Mouse (Mus musculus) kidney, embryonic 16.5 days (tissue): Measurements from ENCODE around the gene Ptrhd1. TPM values are rescaled to one million over a fixed set of nuclear protein-coding genes. Genes with fewer than 3 reads are reported as not detected.
"Not testable (repeated sequence)": the region's sequence is repeated elsewhere in the genome, so short reads cannot be mapped to it uniquely, and the experiment has no call there.

Experiments
- ATAC-seq: fragments of 200-750 bp; cut with Nextera tagmentation; 2 replicates; pipeline ENCODE4 v1.8.0; 2017; ENCODE audit warnings: moderate TSS enrichment; ENCODE audit not compliant: low FRiP score, low TSS enrichment
- H3K27ac ChIP-seq: fragments of 300-500 bp; sonication (generic); 2 replicates; pipeline ENCODE4 v1.5.1; 2014; ENCODE audit warnings: low read length
- H3K27me3 ChIP-seq: fragments of 300-500 bp; sonication (generic); 2 replicates; pipeline ENCODE4 v1.6.1; 2014; ENCODE audit warnings: low read length, control low read depth, mixed read lengths; ENCODE audit not compliant: insufficient read depth
- H3K36me3 ChIP-seq: fragments of 300-500 bp; sonication (generic); 2 replicates; pipeline ENCODE4 v1.6.1; 2014; ENCODE audit warnings: low read length, control low read depth, mixed read lengths; ENCODE audit not compliant: insufficient read depth
- H3K4me1 ChIP-seq: fragments of 300-500 bp; sonication (generic); 2 replicates; pipeline ENCODE4 v1.6.1; 2014; ENCODE audit warnings: low read length, control low read depth, mixed read lengths; ENCODE audit not compliant: insufficient read depth
- H3K4me2 ChIP-seq: fragments of 300-500 bp; sonication (generic); replicated peaks from 2 replicates; pipeline ENCODE4 v1.6.1; 2014; ENCODE audit warnings: low read depth, low read length
- H3K4me3 ChIP-seq: fragments of 300-500 bp; sonication (generic); 2 replicates; pipeline ENCODE4 v1.5.1; 2014; ENCODE audit warnings: mild to moderate bottlenecking, low read length
- H3K9ac ChIP-seq: fragments of 300-500 bp; sonication (generic); replicated peaks from 2 replicates; pipeline ENCODE4 v1.6.1; 2014; ENCODE audit warnings: low read length
- H3K9me3 ChIP-seq: fragments of 300-500 bp; sonication (generic); 2 replicates; pipeline ENCODE4 v1.6.1; 2016; ENCODE audit warnings: low read length, control low read depth
- WGBS: fragments of 180-500 bp; shearing (Covaris S2); extraction: QIAGEN DNeasy Blood & Tissue Kit; methylation state at CpG from one replicate; pipeline ENCODE4 v1.1.7; 2014; 5-methylcytosine and 5-hydroxymethylcytosine counted together
- polyA plus RNA-seq: library from polyadenylated mRNA; unstranded; fragments of >200 nt; fragmentation: Nextera tagmentation; extraction: Ambion mirVana; gene quantifications from 2 replicates; pipeline ENCODE4 v1.2.1, GENCODE M21; 2015

Ptrhd1 gene
- polyA plus RNA-seq, 1 experiment from 2014 or later: 7.1 TPM

DNA sequence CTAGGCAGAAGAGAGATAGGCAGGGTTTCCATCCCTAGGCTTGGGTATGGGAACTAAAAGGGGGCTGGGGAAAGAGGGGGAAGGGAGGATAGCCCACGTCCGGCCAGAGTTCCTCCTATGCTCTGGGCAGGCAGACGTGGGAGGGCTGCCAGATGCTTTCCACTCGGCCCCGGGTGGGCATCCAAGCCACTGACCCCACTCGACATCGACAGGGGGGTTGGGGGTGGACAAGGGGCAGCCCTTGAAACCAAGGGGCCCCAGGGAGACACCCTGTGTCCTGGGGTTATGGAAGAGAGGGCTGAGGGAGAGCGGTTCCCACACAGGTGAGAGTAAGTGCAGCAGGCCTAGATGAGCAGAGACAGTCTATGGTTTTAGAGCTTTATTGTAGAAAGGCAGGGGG lies 6.5 kb downstream of the Ptrhd1 start:
- not testable (repeated sequence) for H3K4me2 ChIP-seq, H3K36me3 ChIP-seq, H3K4me3 ChIP-seq, ATAC-seq, H3K27me3 ChIP-seq, H3K27ac ChIP-seq, H3K9me3 ChIP-seq, H3K4me1 ChIP-seq, H3K9ac ChIP-seq
- WGBS: 42% methylated on average over 8 of the region's 8 CpGs

DNA sequence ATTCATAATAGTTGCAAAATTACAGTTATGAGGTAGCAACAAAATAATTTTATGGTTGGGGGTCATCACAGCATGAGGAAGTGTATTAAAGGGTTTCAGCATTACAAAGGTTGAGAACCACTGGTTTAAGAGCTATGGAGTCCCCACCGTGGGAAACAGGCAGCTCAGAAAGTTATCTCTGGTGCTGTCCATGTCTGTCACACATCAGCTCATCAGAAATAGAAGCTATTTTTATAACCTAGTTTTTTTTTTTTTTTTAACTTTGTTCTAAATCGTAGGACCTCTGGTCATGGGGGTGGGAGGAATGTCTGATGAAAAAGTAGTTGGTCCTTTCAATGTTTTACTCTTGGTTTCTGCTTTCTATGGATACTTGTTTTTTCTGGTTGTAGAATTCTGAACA lies 10.0 kb downstream of the Ptrhd1 start:
- Histone ChIP-seq H3K4me1 (no peaks in the 10 kb centered on the region), H3K4me2 (no peak overlapping the region), H3K27me3 (no peaks in the 10 kb centered on the region), H3K9me3 (no peaks in the 10 kb centered on the region), H3K36me3 (no peaks in the 10 kb centered on the region), H3K27ac (no peak overlapping the region), H3K9ac (no peak overlapping the region), H3K4me3 (no peak overlapping the region)
- no peak for ATAC-seq
- WGBS: 89% methylated on average over 2 of the region's 2 CpGs

DNA sequence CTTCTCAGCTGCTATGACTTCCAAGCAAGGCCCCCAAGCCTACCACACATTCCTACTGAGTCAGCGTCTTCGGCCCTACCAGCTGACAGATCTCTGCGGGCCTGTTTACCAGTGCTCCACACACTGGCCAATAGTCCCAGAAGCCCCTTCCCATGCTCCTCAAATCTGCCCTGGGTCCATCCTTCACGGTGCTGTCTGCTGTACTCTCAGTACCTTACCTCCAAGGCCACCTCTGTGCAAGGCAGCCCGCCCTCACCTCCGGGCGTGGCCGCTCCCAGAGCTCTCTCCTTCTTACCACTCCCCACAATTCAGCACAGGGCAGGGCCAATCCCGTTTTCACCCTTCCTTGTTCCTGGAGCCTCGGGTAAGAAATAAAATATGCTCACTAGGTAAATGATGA lies 11.9 kb downstream of the Ptrhd1 start:
- Histone ChIP-seq H3K4me2 (no peak overlapping the region), H3K9me3 (no peaks in the 10 kb centered on the region), H3K27ac (no peak overlapping the region), H3K4me3 (no peak overlapping the region), H3K36me3 (no peaks in the 10 kb centered on the region), H3K9ac (no peak overlapping the region), H3K27me3 (no peaks in the 10 kb centered on the region), H3K4me1 (no peaks in the 10 kb centered on the region)
- ATAC-seq: no peak
- WGBS: 87% methylated on average over 10 of the region's 10 CpGs

DNA sequence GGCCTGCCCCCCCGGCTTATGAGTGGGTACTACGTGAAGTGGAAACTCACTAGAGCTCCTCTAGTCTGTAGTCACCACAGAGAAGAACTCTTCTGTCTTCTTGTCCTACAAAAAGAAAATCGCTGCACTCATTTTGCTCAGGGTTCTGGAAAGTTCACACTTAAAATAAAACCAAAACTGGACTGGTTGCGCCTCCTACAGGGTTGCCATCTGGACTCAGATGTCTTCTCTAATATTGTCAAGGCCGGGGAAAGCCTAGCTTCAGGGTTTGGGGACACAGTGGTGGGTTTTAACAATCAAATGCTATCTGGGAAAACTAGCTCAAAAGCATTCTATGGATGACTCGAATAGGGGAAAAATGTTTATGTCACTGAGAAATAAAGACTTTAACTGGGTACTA lies 16.0 kb downstream of the Ptrhd1 start:
- H3K36me3 ChIP-seq: peaks cover 2% of the 10 kb centered on the region; the same call in 1 of the 2 replicates
- H3K9me3 ChIP-seq: no peaks in the 10 kb centered on the region
- no peak for ATAC-seq
- H3K4me2 ChIP-seq: no peak overlapping the region
- no peak overlapping the region for H3K9ac ChIP-seq
- H3K27me3 ChIP-seq: no peaks in the 10 kb centered on the region
- H3K27ac ChIP-seq: no peak overlapping the region
- WGBS: 89% methylated on average over 6 of the region's 6 CpGs
- H3K4me3 ChIP-seq: no peak overlapping the region
- no peaks in the 10 kb centered on the region for H3K4me1 ChIP-seq

DNA sequence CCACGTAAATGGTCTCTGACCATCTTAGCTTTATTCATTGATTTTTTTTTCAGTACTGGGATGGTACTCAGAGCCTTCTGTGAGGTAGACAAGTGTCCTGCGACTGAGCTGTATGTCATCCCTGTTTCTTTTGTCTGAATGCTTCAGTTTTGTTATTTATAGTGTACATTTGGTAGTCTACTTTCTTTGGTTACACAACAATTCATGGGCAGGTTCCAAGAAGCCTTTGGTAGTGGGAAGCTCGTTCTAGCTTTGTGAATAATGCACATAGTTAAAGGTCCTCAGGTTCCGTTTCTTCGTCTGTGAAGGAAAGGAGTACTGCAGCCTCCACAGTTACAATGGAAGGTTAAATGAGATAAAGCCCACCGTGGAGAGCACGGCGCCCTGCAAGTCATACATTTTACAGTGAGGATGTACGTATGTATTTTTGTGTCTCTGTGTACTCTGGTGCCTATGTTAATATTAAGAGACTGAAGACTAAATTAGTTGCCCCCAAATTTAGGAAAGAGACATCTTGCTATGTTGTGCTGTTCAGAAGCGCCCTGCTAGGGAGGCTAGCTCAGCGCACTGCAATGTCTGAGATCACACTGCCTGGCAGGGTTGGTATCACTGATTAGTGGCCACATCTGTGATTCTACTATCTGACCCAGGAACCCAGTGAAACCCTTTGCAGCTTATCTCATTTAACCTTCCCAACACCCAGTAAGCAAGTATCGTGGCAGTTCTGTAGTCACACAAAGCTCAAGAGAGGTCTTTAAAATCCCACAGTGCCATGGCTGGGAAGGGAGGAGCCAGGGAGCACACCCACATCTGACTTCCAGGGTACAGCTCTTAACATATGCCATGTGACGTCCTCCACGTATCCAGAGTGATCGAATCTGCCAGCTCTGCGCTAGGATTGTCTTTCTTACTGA lies 19.2 kb downstream of the Ptrhd1 start:
- 94% methylated on average over 16 of the region's 16 CpGs for WGBS
- Histone ChIP-seq H3K4me2 (no peak overlapping the region), H3K36me3 (peaks cover 5% of the 10 kb centered on the region; the same call in 1 of the 2 replicates), H3K9ac (no peak overlapping the region), H3K27ac (no peak overlapping the region), H3K4me3 (no peak overlapping the region), H3K4me1 (no peaks in the 10 kb centered on the region), H3K9me3 (no peaks in the 10 kb centered on the region), H3K27me3 (no peaks in the 10 kb centered on the region)
- ATAC-seq: no peak

- Histone ChIP-seq H3K4me1 (no peaks in the 10 kb centered on the region), H3K4me3 (no peak overlapping the region), H3K9ac (no peak overlapping the region), H3K36me3 (peaks cover 38% of the 10 kb centered on the region), H3K4me2 (no peak overlapping the region), H3K27ac (no peak overlapping the region), H3K9me3 (peaks cover 7% of the 10 kb centered on the region), H3K27me3 (no peaks in the 10 kb centered on the region)
- ATAC-seq: no peak
- WGBS: 92% methylated on average over 4 of the region's 4 CpGs
Observed at GRCm38 (mm10) chr12:4267765-4268164, 33.9 kb downstream of the Ptrhd1 start.

DNA sequence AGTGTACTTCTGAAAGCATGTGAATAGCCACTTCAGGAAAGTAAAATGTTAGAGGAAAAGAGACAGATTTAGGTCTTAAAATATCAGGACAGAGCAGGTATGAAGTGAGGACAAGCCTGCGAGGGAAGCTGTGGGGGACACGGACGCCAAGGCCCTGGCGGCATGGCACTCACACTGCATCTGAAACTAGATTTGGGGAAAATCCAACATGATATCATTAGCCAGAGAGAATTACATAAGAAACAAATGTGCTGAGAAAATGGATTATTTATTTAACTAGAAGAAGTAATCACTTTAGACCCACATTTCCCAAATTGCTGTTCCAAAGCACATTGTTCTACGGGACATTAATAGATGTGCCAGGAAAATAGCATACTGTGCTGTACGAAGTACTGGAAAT lies 37.3 kb downstream of the Ptrhd1 start:
- H3K4me2 ChIP-seq: no peak overlapping the region
- no peak for ATAC-seq
- no peak overlapping the region for H3K9ac ChIP-seq
- peaks cover 7% of the 10 kb centered on the region for H3K9me3 ChIP-seq
- WGBS: 92% methylated on average over 6 of the region's 6 CpGs
- H3K36me3 ChIP-seq: peaks cover 46% of the 10 kb centered on the region
- no peaks in the 10 kb centered on the region for H3K4me1 ChIP-seq
- no peak overlapping the region for H3K27ac ChIP-seq
- H3K4me3 ChIP-seq: no peak overlapping the region
- H3K27me3 ChIP-seq: no peaks in the 10 kb centered on the region

DNA sequence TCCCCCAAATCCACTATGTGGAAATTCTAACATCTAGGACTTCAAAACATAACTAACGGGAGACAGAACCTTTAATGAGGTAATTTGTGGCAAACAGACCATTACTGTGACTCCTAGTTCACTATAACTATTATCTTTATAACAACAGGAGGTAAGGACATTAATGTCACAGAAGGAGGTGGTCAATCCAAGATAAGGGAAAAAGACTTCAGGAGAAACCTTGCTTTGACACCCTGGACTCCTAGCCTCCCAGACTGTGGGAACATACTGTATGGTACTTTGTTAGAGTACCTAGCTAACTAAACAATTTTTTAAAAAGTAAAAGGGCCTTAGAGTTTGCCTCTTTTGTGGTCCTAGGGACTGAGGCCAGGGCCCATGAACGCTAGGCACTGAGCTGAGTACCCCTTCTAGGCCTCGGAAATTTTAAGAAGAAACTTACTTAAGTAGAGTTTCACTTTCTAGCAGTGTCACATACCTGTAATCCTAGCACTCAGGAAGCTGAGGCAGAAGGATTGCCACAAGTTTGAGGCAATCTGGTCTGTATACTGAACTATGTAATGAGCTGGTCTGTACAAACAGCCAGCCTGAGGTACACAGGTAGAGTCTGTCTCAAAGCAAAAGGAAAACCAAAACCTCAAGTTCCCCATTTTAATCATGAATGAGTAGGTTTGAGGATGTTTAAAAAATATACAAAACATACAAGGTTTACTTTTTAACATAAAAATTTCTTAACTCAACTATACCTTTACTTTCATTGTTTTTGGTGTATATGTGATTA lies 45.3 kb downstream of the Ptrhd1 start:
- Histone ChIP-seq H3K4me2 (no peak overlapping the region), H3K9ac (no peak overlapping the region), H3K9me3 (no peaks in the 10 kb centered on the region), H3K4me3 (no peak overlapping the region), H3K27ac (no peak overlapping the region), H3K36me3 (peaks cover 9% of the 10 kb centered on the region), H3K27me3 (no peaks in the 10 kb centered on the region), H3K4me1 (no peaks in the 10 kb centered on the region)
- no peak for ATAC-seq
- WGBS: 88% methylated on average over 3 of the region's 3 CpGs

GRCm38 (mm10) chr12:4279878-4280277 lies 46.1 kb downstream of the Ptrhd1 start:
- Histone ChIP-seq H3K9me3 (no peaks in the 10 kb centered on the region), H3K4me2 (no peak overlapping the region), H3K4me3 (no peak overlapping the region), H3K9ac (no peak overlapping the region), H3K36me3 (peaks cover 3% of the 10 kb centered on the region), H3K27me3 (no peaks in the 10 kb centered on the region), H3K27ac (no peak overlapping the region), H3K4me1 (no peaks in the 10 kb centered on the region)
- ATAC-seq: no peak
- WGBS: 84% methylated on average over 3 of the region's 3 CpGs

DNA sequence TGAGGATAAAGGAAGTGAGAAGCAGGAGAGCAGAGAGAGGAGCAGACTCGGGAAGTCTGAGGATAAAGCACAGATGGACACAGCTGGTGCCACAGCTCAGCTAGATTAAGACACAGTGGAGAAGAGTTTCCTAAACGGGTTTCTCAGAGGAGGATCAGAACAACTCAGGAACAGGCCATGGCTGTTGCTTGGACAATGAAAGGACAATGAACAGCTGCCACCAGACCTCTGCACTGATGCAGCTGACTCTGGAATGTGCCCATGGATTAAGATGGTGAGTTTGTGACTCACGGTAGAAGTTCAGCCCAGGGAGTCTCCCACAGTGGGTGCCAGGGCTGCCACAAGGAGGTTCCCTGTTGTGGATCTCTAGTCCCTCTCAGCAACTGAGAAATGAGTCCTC lies 51.4 kb downstream of the Ptrhd1 start:
- Histone ChIP-seq H3K27me3 (no peaks in the 10 kb centered on the region), H3K4me3 (no peak overlapping the region), H3K9ac (no peak overlapping the region), H3K4me2 (no peak overlapping the region), H3K27ac (no peak overlapping the region), H3K36me3 (no peaks in the 10 kb centered on the region), H3K9me3 (no peaks in the 10 kb centered on the region), H3K4me1 (no peaks in the 10 kb centered on the region)
- WGBS: 33% methylated on average over 3 of the region's 3 CpGs
- ATAC-seq: peak; percentile 61; the same call in 1 of the 2 replicates
